Mouse (Mus musculus): Measurements from ENCODE around the gene Zfp385b. TPM values are rescaled to one million over a fixed set of nuclear protein-coding genes. Genes with fewer than 3 reads are reported as not detected.

The Zfp385b gene
- polyA plus RNA-seq, 1 experiment from 2014 or later = 8.1 TPM

DNA sequence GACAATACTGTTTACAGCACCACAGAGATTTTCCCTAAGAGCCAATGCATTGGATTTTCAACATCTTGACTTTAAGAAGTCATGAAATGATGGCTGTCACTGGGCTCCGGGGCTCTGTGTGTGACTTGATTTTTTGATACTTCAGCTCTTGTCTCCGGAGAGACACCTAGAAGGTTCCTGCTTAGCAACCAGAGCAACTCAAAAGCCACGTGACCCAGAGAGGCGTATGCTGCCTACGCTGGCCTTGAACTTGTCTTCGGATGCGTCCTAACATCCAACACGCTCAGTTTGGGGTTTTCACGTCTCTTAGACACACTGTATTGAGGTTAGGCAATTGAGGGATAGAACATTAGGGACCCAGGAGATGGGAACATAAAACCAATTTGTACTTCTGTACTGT lies 407.3 kb downstream of the Zfp385b start:
- Histone ChIP-seq H3K4me1 (ENCODE audit: control insufficient read depth, low read depth, low read length) (no peaks in the 10 kb centered on the region), H3K4me3 (ENCODE audit: low read depth, low read length) (no peak overlapping the region), H3K27ac (ENCODE audit: low read length) (no peak overlapping the region), H3K36me3 (ENCODE audit: control insufficient read depth, insufficient read depth) (no peaks in the 10 kb centered on the region), H3K4me2 (ENCODE audit: low read depth, low read length) (no peak overlapping the region), H3K27me3 (ENCODE audit: control insufficient read depth, insufficient read depth, low read depth, low read length) (no peaks in the 10 kb centered on the region), H3K9me3 (replicated peaks; ENCODE audit: control insufficient read depth, low read length) (no peaks in the 10 kb centered on the region), H3K9ac (ENCODE audit: low read depth, low read length) (no peak overlapping the region)
- 66% methylated on average over 9 of the region's 9 CpGs for WGBS (ENCODE audit: insufficient replicate concordance)
- ATAC-seq (ENCODE audit: low read depth) = no peak

DNA sequence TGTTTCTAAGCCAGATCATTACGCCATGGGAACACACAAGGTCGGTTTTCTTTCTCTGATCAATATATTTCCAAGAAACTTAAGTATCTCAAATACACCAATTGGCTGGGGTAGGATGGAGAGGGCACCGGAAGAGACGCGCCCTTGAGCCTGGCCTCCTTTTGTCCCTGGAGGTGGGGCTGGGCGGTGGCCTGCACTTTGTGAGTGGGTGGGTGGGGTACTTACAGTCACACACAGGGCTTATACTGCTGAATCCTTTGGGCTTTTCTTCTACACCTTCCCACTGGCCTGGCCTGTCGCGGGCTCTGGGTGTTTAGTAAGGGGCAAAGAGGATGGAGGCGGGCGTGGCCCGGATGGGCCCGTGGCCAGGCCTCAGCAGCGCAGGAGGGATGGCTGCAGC lies 407.8 kb downstream of the Zfp385b start:
- Histone ChIP-seq H3K4me2 (ENCODE audit: low read depth, low read length) (no peak overlapping the region), H3K27me3 (ENCODE audit: control insufficient read depth, insufficient read depth, low read depth, low read length) (no peaks in the 10 kb centered on the region), H3K4me1 (ENCODE audit: control insufficient read depth, low read depth, low read length) (no peaks in the 10 kb centered on the region), H3K4me3 (ENCODE audit: low read depth, low read length) (no peak overlapping the region), H3K36me3 (ENCODE audit: control insufficient read depth, insufficient read depth) (no peaks in the 10 kb centered on the region), H3K27ac (ENCODE audit: low read length) (no peak overlapping the region), H3K9ac (ENCODE audit: low read depth, low read length) (no peak overlapping the region), H3K9me3 (replicated peaks; ENCODE audit: control insufficient read depth, low read length) (no peaks in the 10 kb centered on the region)
- no peak for ATAC-seq (ENCODE audit: low read depth)
- WGBS (ENCODE audit: insufficient replicate concordance) = 71% methylated on average over 13 of the region's 13 CpGs

DNA sequence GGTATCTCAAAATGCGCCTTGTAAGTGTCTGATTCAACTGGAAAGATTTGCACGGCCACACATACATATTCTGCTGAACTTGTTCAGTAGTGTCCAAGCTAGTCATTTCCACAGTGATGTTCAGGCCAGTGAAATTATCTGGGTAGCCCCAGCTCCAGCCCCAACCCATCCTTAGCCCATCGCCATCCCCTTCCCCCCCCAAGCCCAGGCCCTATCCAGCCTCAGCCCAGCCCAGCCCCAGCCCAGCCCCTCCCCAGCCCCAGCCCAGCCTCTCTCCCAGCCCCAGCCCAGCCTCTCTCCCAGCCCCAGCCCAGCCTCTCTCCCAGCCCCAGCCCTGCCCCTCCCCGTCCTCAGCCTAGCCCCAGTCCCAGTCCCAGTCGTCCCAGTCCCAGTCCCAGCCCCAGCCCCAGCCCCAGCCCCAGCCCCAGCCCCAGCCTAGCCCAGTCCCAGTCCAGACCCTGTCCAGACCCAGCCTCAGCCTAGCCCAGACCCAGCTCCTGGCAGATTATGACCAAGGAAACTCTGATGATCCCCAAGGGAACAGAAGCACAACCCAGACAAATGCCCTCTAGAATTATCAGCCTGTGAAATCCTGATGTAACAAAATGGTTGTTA lies 409.8 kb downstream of the Zfp385b start:
- ATAC-seq (ENCODE audit: low read depth) = no peak
- no peak overlapping the region for H3K4me3 ChIP-seq (ENCODE audit: low read depth, low read length)
- H3K27ac ChIP-seq (ENCODE audit: low read length) = no peak overlapping the region
- WGBS (ENCODE audit: insufficient replicate concordance) = 42% methylated on average over 5 of the region's 5 CpGs
- no peak overlapping the region for H3K9ac ChIP-seq (ENCODE audit: low read depth, low read length)
- H3K9me3 ChIP-seq (replicated peaks; ENCODE audit: control insufficient read depth, low read length) = no peaks in the 10 kb centered on the region
- no peaks in the 10 kb centered on the region for H3K36me3 ChIP-seq (ENCODE audit: control insufficient read depth, insufficient read depth)
- no peaks in the 10 kb centered on the region for H3K27me3 ChIP-seq (ENCODE audit: control insufficient read depth, insufficient read depth, low read depth, low read length)
- H3K4me1 ChIP-seq (ENCODE audit: control insufficient read depth, low read depth, low read length) = no peaks in the 10 kb centered on the region
- no peak overlapping the region for H3K4me2 ChIP-seq (ENCODE audit: low read depth, low read length)

DNA sequence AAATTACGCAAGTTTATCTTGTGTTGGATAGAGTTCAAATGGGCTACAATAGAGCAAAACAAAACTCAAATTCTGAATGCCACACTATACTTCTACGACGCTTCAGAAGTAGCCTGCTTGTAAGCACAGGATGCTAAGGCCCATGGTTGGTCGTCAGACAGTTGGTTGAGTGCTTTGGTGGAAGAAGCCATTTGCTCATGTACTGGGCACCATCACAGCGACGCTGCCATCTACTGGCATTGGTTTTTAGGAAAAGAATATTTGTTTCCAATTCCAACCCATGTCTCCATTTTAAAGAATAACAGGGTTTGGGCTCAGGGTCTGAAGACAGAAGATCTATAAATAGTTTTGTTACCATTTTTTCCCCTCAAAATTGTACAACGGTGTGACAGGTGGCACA lies 410.5 kb downstream of the Zfp385b start:
- Histone ChIP-seq H3K4me2 (ENCODE audit: low read depth, low read length) (no peak overlapping the region), H3K27ac (ENCODE audit: low read length) (no peak overlapping the region), H3K9me3 (replicated peaks; ENCODE audit: control insufficient read depth, low read length) (no peaks in the 10 kb centered on the region), H3K27me3 (ENCODE audit: control insufficient read depth, insufficient read depth, low read depth, low read length) (no peaks in the 10 kb centered on the region), H3K36me3 (ENCODE audit: control insufficient read depth, insufficient read depth) (no peaks in the 10 kb centered on the region), H3K9ac (ENCODE audit: low read depth, low read length) (no peak overlapping the region), H3K4me3 (ENCODE audit: low read depth, low read length) (no peak overlapping the region), H3K4me1 (ENCODE audit: control insufficient read depth, low read depth, low read length) (no peaks in the 10 kb centered on the region)
- WGBS (ENCODE audit: insufficient replicate concordance) = 47% methylated on average over 7 of the region's 7 CpGs
- no peak for ATAC-seq (ENCODE audit: low read depth)

DNA sequence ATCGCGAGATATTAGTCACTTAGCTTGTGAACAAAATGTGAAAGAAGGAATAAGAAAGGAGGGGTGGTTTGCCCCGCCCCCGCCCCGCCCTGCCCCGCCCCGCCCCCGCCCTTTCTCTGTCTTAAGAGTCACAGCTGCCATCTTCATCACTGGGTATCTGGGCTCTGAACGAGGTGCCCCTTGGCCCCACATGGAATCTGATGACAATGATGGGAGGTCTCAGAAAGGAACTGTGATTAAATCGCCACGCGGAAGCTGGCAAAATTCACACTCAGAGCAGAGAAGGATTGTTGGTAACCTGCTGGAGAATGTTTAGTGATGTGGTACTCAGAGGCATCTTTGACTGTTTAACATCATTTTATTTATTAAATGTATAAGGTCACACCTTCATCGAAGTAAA lies 417.1 kb downstream of the Zfp385b start:
- Histone ChIP-seq H3K4me1 (ENCODE audit: control insufficient read depth, low read depth, low read length) (no peaks in the 10 kb centered on the region), H3K27ac (ENCODE audit: low read length) (no peak overlapping the region), H3K27me3 (ENCODE audit: control insufficient read depth, insufficient read depth, low read depth, low read length) (no peaks in the 10 kb centered on the region), H3K36me3 (ENCODE audit: control insufficient read depth, insufficient read depth) (no peaks in the 10 kb centered on the region), H3K9ac (ENCODE audit: low read depth, low read length) (no peak overlapping the region), H3K4me2 (ENCODE audit: low read depth, low read length) (no peak overlapping the region), H3K9me3 (replicated peaks; ENCODE audit: control insufficient read depth, low read length) (no peaks in the 10 kb centered on the region), H3K4me3 (ENCODE audit: low read depth, low read length) (no peak overlapping the region)
- WGBS (ENCODE audit: insufficient replicate concordance) = 17% methylated on average over 13 of the region's 13 CpGs
- no peak for ATAC-seq (ENCODE audit: low read depth)

DNA sequence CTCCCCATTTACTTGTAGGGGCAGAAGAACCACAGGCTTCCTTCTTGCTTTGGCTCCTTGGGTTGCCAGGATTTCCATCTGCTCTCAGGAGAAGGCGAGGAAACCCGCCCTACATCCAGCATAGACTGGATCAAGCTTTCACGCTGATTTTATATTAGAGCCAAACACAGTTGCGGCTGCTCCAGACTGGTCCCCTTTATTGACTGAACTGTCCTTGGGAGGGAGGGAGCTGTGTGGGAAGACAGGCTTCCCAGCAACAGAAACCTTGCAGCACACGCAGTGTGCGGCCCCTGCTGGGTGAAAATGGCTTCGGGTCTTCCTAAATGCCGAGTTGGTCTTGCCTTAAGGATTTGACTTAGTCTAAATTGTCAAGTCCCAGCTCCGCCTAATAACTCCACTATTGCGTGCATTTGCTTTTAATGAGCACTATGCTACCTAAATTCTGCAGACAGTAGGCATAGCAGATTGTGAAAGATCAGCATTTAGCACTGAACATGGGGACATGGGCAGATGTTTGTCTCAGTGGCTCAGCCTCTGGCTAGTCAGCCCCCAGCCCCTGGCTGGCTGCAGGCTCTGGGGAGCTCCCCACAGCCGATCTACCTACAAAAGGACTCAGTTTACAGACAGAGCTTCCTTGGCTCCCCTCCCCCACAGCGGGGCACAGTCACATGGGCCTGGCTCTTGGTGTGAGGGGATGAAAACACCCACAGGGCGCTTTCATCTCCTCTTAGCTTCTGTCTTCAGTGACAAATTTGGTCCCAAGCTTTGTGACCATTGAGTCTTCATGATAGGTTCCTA lies 417.8 kb downstream of the Zfp385b start:
- ATAC-seq (ENCODE audit: low read depth) = no peak
- no peaks in the 10 kb centered on the region for H3K36me3 ChIP-seq (ENCODE audit: control insufficient read depth, insufficient read depth)
- H3K27me3 ChIP-seq (ENCODE audit: control insufficient read depth, insufficient read depth, low read depth, low read length) = no peaks in the 10 kb centered on the region
- no peak overlapping the region for H3K27ac ChIP-seq (ENCODE audit: low read length)
- WGBS (ENCODE audit: insufficient replicate concordance) = 13% methylated on average over 13 of the region's 13 CpGs
- no peaks in the 10 kb centered on the region for H3K4me1 ChIP-seq (ENCODE audit: control insufficient read depth, low read depth, low read length)
- H3K9ac ChIP-seq (ENCODE audit: low read depth, low read length) = no peak overlapping the region
- H3K4me3 ChIP-seq (ENCODE audit: low read depth, low read length) = no peak overlapping the region
- no peaks in the 10 kb centered on the region for H3K9me3 ChIP-seq (replicated peaks; ENCODE audit: control insufficient read depth, low read length)
- no peak overlapping the region for H3K4me2 ChIP-seq (ENCODE audit: low read depth, low read length)

DNA sequence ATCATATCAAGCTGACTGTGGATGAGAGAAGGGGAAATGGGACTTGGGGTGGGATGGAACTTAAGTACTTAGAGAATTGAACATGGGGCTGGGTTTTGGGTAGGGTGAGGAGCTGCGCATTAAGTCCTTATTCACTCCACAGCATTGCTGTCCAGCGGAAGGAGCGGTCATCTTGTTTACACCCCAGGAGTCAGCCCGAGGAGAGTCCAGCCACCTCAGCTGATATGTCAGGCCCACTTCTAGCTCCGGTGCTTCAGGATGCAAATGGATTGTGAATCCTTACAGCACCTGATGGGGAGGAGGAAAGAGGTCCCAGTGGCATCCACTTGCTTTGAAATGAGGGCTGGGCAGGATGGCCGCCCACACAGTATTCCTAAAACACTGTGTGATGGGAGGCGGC lies 425.6 kb downstream of the Zfp385b start:
- WGBS (ENCODE audit: insufficient replicate concordance) = 69% methylated on average over 7 of the region's 7 CpGs
- Histone ChIP-seq H3K4me2 (ENCODE audit: low read depth, low read length) (no peak overlapping the region), H3K27me3 (ENCODE audit: control insufficient read depth, insufficient read depth, low read depth, low read length) (no peaks in the 10 kb centered on the region), H3K4me1 (ENCODE audit: control insufficient read depth, low read depth, low read length) (no peaks in the 10 kb centered on the region), H3K9me3 (replicated peaks; ENCODE audit: control insufficient read depth, low read length) (no peaks in the 10 kb centered on the region), H3K4me3 (ENCODE audit: low read depth, low read length) (no peak overlapping the region), H3K9ac (ENCODE audit: low read depth, low read length) (no peak overlapping the region), H3K36me3 (ENCODE audit: control insufficient read depth, insufficient read depth) (no peaks in the 10 kb centered on the region), H3K27ac (ENCODE audit: low read length) (no peak overlapping the region)
- no peak for ATAC-seq (ENCODE audit: low read depth)

DNA sequence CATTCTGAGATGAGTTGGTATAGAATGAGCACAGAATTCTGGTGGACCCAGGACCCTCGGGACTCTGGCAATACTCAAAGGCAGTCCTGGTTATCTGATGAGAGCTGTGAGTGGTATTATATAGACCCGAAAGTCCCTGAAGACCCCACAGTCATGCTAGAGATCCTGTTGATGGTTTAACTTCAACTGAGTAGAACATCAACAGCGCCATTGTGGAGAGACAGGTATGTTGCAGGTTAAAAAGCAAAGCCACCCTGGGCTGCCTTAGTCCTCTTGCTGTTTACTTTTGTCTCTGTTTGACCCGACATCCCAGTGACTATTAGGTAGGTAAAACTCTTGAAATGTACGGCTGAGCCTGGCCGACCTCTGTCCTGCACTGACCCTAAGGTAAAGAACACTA lies 431.3 kb downstream of the Zfp385b start:
- no peaks in the 10 kb centered on the region for H3K4me1 ChIP-seq (ENCODE audit: control insufficient read depth, low read depth, low read length)
- H3K27ac ChIP-seq (ENCODE audit: low read length) = no peak overlapping the region
- H3K36me3 ChIP-seq (ENCODE audit: control insufficient read depth, insufficient read depth) = no peaks in the 10 kb centered on the region
- no peak for ATAC-seq (ENCODE audit: low read depth)
- 52% methylated on average over 6 of the region's 6 CpGs for WGBS (ENCODE audit: insufficient replicate concordance)
- no peaks in the 10 kb centered on the region for H3K9me3 ChIP-seq (replicated peaks; ENCODE audit: control insufficient read depth, low read length)
- H3K27me3 ChIP-seq (ENCODE audit: control insufficient read depth, insufficient read depth, low read depth, low read length) = no peaks in the 10 kb centered on the region
- no peak overlapping the region for H3K4me3 ChIP-seq (ENCODE audit: low read depth, low read length)
- no peak overlapping the region for H3K4me2 ChIP-seq (ENCODE audit: low read depth, low read length)
- no peak overlapping the region for H3K9ac ChIP-seq (ENCODE audit: low read depth, low read length)

DNA sequence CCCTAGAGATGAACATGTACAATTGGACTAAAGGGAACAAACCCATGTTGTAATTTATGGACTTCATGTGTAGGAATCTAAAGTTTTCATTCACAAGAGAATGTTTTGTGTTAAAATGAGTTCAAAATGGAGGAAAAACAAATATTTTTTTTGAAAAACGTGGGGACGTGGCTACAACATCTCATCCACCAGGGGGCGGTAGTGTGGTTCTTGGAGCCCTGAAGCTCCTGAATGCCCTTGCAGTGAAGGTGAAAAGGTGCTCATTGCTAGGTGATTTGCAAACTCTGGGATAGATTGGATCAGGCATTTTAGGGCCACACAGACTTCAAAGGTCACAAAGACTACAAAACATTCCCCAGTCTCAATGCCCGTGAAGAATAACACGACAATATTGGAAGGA lies 432.9 kb downstream of the Zfp385b start:
- Histone ChIP-seq H3K9me3 (replicated peaks; ENCODE audit: control insufficient read depth, low read length) (no peaks in the 10 kb centered on the region), H3K4me2 (ENCODE audit: low read depth, low read length) (no peak overlapping the region), H3K27me3 (ENCODE audit: control insufficient read depth, insufficient read depth, low read depth, low read length) (no peaks in the 10 kb centered on the region), H3K36me3 (ENCODE audit: control insufficient read depth, insufficient read depth) (no peaks in the 10 kb centered on the region), H3K4me1 (ENCODE audit: control insufficient read depth, low read depth, low read length) (no peaks in the 10 kb centered on the region), H3K9ac (ENCODE audit: low read depth, low read length) (no peak overlapping the region), H3K4me3 (ENCODE audit: low read depth, low read length) (no peak overlapping the region), H3K27ac (ENCODE audit: low read length) (no peak overlapping the region)
- WGBS (ENCODE audit: insufficient replicate concordance) = 21% methylated on average over 5 of the region's 5 CpGs
- no peak for ATAC-seq (ENCODE audit: low read depth)

All from liver, embryonic 16.5 days (tissue).